Mouse (Mus musculus): ENCODE measurements around the gene Egfr.

The Egfr gene

GRCm38 (mm10) chr11:16781604-16782003 lies 29.6 kb downstream of the Egfr start:
- no peak for DNase-seq

- no peak for DNase-seq
Observed at GRCm38 (mm10) chr11:16783926-16784659, 32.1 kb downstream of the Egfr start.

GRCm38 (mm10) chr11:16792638-16793585 lies 40.9 kb downstream of the Egfr start:
- no peak for DNase-seq

- no peak for DNase-seq
Observed at GRCm38 (mm10) chr11:16795012-16795411, 43.0 kb downstream of the Egfr start.

GRCm38 (mm10) chr11:16795513-16795912 lies 43.5 kb downstream of the Egfr start:
- DNase-seq, result no peak

GRCm38 (mm10) chr11:16797456-16797855 lies 45.5 kb downstream of the Egfr start:
- no peak for DNase-seq

- no peak for DNase-seq
Observed at GRCm38 (mm10) chr11:16798136-16798535, 46.1 kb downstream of the Egfr start.

GRCm38 (mm10) chr11:16800507-16800906 lies 48.5 kb downstream of the Egfr start:
- DNase-seq, result no peak

GRCm38 (mm10) chr11:16802668-16803067 lies 50.7 kb downstream of the Egfr start:
- DNase-seq, result no peak

- no peak for DNase-seq
Observed at GRCm38 (mm10) chr11:16804016-16804415, 52.0 kb downstream of the Egfr start.

- DNase-seq, result no peak
Observed at GRCm38 (mm10) chr11:16805886-16806285, 53.9 kb downstream of the Egfr start.

GRCm38 (mm10) chr11:16809161-16809967 lies 57.4 kb downstream of the Egfr start:
- DNase-seq, result no peak

- DNase-seq, result peak in 1 of 2 experiments; percentile 4
Observed at GRCm38 (mm10) chr11:16810086-16810485, 58.1 kb downstream of the Egfr start.

- no peak for DNase-seq
Observed at GRCm38 (mm10) chr11:16813298-16813697, 61.3 kb downstream of the Egfr start.

- DNase-seq, result no peak
Observed at GRCm38 (mm10) chr11:16816414-16816813, 64.4 kb downstream of the Egfr start.

- DNase-seq, result no peak
Observed at GRCm38 (mm10) chr11:16817336-16818034, 65.5 kb downstream of the Egfr start.

- no peak for DNase-seq
Observed at GRCm38 (mm10) chr11:16819424-16819823, 67.4 kb downstream of the Egfr start.

GRCm38 (mm10) chr11:16820138-16820537 lies 68.1 kb downstream of the Egfr start:
- DNase-seq, result no peak

GRCm38 (mm10) chr11:16821668-16822254 lies 69.8 kb downstream of the Egfr start:
- no peak for DNase-seq

- no peak for DNase-seq
Observed at GRCm38 (mm10) chr11:16823830-16824545, 72.0 kb downstream of the Egfr start.

- DNase-seq, result no peak
Observed at GRCm38 (mm10) chr11:16829468-16829867, 77.5 kb downstream of the Egfr start.
